Mouse (Mus musculus) embryonic fibroblast, embryonic 13.5 days (primary cell): ENCODE results near the gene Olfr427.

Experiments
- CTCF ChIP-seq: IDR thresholded peaks from 2 replicates; pipeline ENCODE4 v1.5.1; 2011; ENCODE audit warnings: mild to moderate bottlenecking, control low read depth, low read length, moderate library complexity, borderline replicate concordance; ENCODE audit not compliant: insufficient read depth
- POLR2A ChIP-seq: IDR thresholded peaks from 2 replicates; pipeline ENCODE4 v1.6.1; 2011; ENCODE audit warnings: low read depth, mild to moderate bottlenecking, control low read depth, low read length, moderate library complexity

DNA sequence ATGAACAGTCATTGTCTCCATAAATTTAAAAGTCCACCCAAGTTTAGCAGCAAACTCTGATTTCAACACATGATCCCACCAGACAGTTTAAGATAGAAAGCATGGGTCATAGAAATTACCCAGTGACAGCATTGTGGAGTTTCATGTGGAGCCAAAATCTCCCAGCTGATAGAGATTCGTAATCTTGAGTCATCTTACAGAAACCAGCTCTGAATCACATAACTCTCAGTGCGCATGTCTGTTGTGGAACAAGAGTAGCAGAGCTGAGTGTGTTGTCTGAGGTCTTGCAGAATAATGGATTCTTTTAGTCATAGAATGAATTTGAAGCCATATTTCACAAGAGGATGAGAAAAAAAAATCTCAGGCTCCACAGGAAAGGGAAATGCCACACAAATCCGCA, 43.7 kb upstream of the Olfr427 start:
- no peak for TF ChIP-seq CTCF
- TF ChIP-seq POLR2A, result no peak
